Mouse (Mus musculus) hindbrain, postnatal 0 days (tissue): ENCODE data around the gene Tmed5. TPM values are rescaled to one million over a fixed set of nuclear protein-coding genes. Genes with fewer than 3 reads are reported as not detected.
A peak's percentile ranks its signal among the peaks of the same experiment; 100 is the strongest.

Experiments
- ATAC-seq: fragments of 200-750 bp; cut with Nextera tagmentation; 2 replicates; pipeline ENCODE4 v1.8.0; 2017; ENCODE audit warnings: mild to moderate bottlenecking, moderate TSS enrichment, moderate library complexity
- DNase-seq: peaks from one replicate; pipeline ENCODE4 v3.0.0-alpha.2; 2015; ENCODE audit warnings: low spot score
- H3K27ac ChIP-seq: fragments of 300-500 bp; sonication (generic); 2 replicates; pipeline ENCODE4 v1.5.1; 2014; ENCODE audit warnings: mild to moderate bottlenecking
- H3K27me3 ChIP-seq: fragments of 300-500 bp; sonication (generic); 2 replicates; pipeline ENCODE4 v1.6.1; 2014; ENCODE audit warnings: low read length, mixed read lengths; ENCODE audit not compliant: insufficient read depth
- H3K36me3 ChIP-seq: fragments of 300-500 bp; sonication (generic); 2 replicates; pipeline ENCODE4 v1.6.1; 2014; ENCODE audit warnings: low read length, mixed read lengths; ENCODE audit not compliant: insufficient read depth
- H3K4me1 ChIP-seq: fragments of 300-500 bp; sonication (generic); 2 replicates; pipeline ENCODE4 v1.6.1; 2014; ENCODE audit warnings: antibody characterized with exemption, low read length, mixed read lengths; ENCODE audit not compliant: insufficient read depth
- H3K4me2 ChIP-seq: fragments of 300-500 bp; sonication (generic); 2 replicates; pipeline ENCODE4 v1.6.1; 2014; ENCODE audit warnings: low read depth, mild to moderate bottlenecking, low read length, moderate library complexity, mixed read lengths
- H3K4me3 ChIP-seq: fragments of 300-500 bp; sonication (generic); 2 replicates; pipeline ENCODE4 v1.5.1; 2014; ENCODE audit warnings: low read length
- H3K9ac ChIP-seq: fragments of 300-500 bp; sonication (generic); replicated peaks from 2 replicates; pipeline ENCODE4 v1.6.1; 2014; ENCODE audit warnings: mild to moderate bottlenecking, low read length, moderate library complexity, mixed read lengths
- H3K9me3 ChIP-seq: fragments of 300-500 bp; sonication (generic); 2 replicates; pipeline ENCODE4 v1.6.1; 2016; ENCODE audit warnings: low read length, mixed read lengths
- CTCF ChIP-seq: IDR thresholded peaks from 2 replicates; pipeline ENCODE4 v1.5.1; 2016; ENCODE audit warnings: antibody characterized with exemption, control low read depth, low read depth
- WGBS: fragments of 180-500 bp; shearing (Covaris S2); extraction: QIAGEN DNeasy Blood & Tissue Kit; methylation state at CpG from one replicate; pipeline ENCODE4 v1.1.7; 2014; 5-methylcytosine and 5-hydroxymethylcytosine counted together
- polyA plus RNA-seq: library from polyadenylated mRNA; unstranded; fragments of >200 nt; fragmentation: Nextera tagmentation; extraction: Ambion mirVana; gene quantifications from 2 replicates; pipeline ENCODE4 v1.2.1, GENCODE M21; 2015
- total RNA-seq: library from RNA; depleted of rRNA; stranded (reverse); fragments of >200 nt; gene quantifications from 2 replicates; pipeline ENCODE4 v1.2.3, GENCODE M21; 2014; rRNA removed

Gene Tmed5
- total and polyA plus RNA-seq, 2 experiments from 2014 or later = 26.7 to 28.3 TPM

- H3K27ac ChIP-seq = no peak overlapping the region
- no peak overlapping the region for H3K9ac ChIP-seq
- no peak for DNase-seq
- ATAC-seq = no peak
- no peak for TF ChIP-seq CTCF
- peaks cover 4% of the 10 kb centered on the region; the same call in 1 of the 2 replicates for H3K36me3 ChIP-seq
- no peak overlapping the region for H3K4me3 ChIP-seq
- H3K9me3 ChIP-seq = no peaks in the 10 kb centered on the region
- no peak overlapping the region for H3K4me2 ChIP-seq
- no peaks in the 10 kb centered on the region for H3K4me1 ChIP-seq
- H3K27me3 ChIP-seq = no peaks in the 10 kb centered on the region
These were observed 52.8 kb downstream of the Tmed5 start for GRCm38 (mm10) chr5:108079603-108080002.

DNA sequence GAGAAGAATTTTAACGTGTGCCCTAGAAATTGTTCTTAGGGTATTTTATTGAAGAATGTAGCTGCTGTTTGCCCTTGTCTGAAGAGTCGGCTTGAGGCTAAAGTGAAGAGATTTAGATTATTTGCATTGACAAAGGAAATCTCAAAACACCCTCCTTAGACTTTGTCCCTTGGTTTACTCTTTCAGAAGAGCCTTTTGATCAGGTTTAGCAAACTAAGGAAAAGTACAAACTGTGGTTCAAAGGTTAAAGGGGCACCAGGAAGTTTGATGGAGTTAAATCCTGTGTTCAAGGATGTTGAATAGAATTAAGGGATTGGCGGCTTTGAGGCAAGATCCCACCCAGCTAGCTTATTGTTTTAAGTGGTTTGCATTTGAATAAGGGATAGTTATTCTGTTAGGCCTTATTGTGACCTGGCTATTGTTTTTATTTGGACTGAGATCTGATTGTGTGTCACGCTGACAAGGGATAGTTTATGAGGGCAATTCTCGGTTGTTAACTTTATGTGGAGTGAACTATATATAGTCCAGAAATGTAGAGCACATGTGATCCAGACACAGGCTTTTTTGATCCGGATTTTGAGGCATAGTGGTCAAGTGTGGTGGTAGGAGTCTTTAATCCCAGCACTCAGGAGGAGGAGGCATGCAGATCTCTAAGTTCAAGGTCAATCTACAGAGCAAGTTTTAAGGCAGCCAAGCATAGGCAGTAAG is 55.4 kb downstream of the Tmed5 start:
- no peak overlapping the region for H3K4me3 ChIP-seq
- no peak for ATAC-seq
- no peak overlapping the region for H3K4me2 ChIP-seq
- H3K27ac ChIP-seq = no peak overlapping the region
- H3K27me3 ChIP-seq = no peaks in the 10 kb centered on the region
- H3K4me1 ChIP-seq = no peaks in the 10 kb centered on the region
- DNase-seq = no peak
- no peaks in the 10 kb centered on the region for H3K9me3 ChIP-seq
- 65% methylated on average over 6 of the region's 6 CpGs for WGBS
- no peak overlapping the region for H3K9ac ChIP-seq
- H3K36me3 ChIP-seq = peaks cover 5% of the 10 kb centered on the region; the same call in 1 of the 2 replicates
- TF ChIP-seq CTCF = no peak

- peaks cover 5% of the 10 kb centered on the region; the same call in 1 of the 2 replicates for H3K36me3 ChIP-seq
- no peak overlapping the region for H3K4me2 ChIP-seq
- no peak overlapping the region for H3K4me3 ChIP-seq
- no peaks in the 10 kb centered on the region for H3K27me3 ChIP-seq
- no peak for TF ChIP-seq CTCF
- DNase-seq (no peak), ATAC-seq (no peak)
- no peaks in the 10 kb centered on the region for H3K9me3 ChIP-seq
- H3K9ac ChIP-seq = no peak overlapping the region
- H3K27ac ChIP-seq = no peak overlapping the region
- H3K4me1 ChIP-seq = no peaks in the 10 kb centered on the region
These were observed 56.2 kb downstream of the Tmed5 start for GRCm38 (mm10) chr5:108076241-108076640.

DNA sequence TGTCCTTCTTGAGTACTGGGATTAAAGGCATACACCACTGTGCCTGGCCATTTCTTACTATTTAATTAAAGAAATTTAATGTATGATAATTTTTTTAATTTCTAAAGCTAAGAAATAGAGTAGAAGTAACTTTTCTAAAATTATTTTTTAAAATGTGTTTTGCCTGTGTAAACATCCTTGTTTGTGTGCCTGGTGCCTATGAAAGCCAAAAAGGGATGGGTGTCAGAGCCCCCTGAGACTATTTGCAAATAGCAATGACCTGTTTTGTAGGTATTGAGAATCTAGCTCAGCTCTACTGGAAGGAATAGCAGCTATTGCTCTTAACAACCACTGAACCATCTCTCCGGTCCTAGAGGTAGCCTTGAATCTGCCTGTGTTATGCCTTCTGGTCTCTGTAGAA is 60.1 kb downstream of the Tmed5 start:
- WGBS = 89% methylated on average over 1 of the region's 1 CpGs
- ATAC-seq (no peak), DNase-seq (no peak)
- Histone ChIP-seq H3K27me3 (no peaks in the 10 kb centered on the region), H3K27ac (no peak overlapping the region), H3K9ac (no peak overlapping the region), H3K4me2 (no peak overlapping the region), H3K4me1 (no peaks in the 10 kb centered on the region), H3K9me3 (no peaks in the 10 kb centered on the region), H3K36me3 (peaks cover 8% of the 10 kb centered on the region; the same call in 1 of the 2 replicates), H3K4me3 (no peak overlapping the region)
- no peak for TF ChIP-seq CTCF

GRCm38 (mm10) chr5:108065465-108066411 is 66.7 kb downstream of the Tmed5 start, which contains the start of gene Mtf2:
Gene Mtf2, plus strand, starts transcription at chr5:108065674.
- under 1% methylated on average over 59 of the region's 59 CpGs for WGBS
- H3K4me1 ChIP-seq = no peaks in the 10 kb centered on the region
- H3K27me3 ChIP-seq = no peaks in the 10 kb centered on the region
- H3K9me3 ChIP-seq = no peaks in the 10 kb centered on the region
- peak within 1 kb of the TSS; percentile 99 for H3K9ac ChIP-seq
- peak within 1 kb of the TSS; percentile 98 for H3K27ac ChIP-seq
- peak; percentile 46 for TF ChIP-seq CTCF
- H3K4me3 ChIP-seq = peak within 1 kb of the TSS; percentile 89
- peaks cover 3% of the 10 kb centered on the region; the same call in 1 of the 2 replicates for H3K36me3 ChIP-seq
- ATAC-seq (peak; percentile 97), DNase-seq (peak; percentile 99)
- peak within 1 kb of the TSS; percentile 71 for H3K4me2 ChIP-seq

DNA sequence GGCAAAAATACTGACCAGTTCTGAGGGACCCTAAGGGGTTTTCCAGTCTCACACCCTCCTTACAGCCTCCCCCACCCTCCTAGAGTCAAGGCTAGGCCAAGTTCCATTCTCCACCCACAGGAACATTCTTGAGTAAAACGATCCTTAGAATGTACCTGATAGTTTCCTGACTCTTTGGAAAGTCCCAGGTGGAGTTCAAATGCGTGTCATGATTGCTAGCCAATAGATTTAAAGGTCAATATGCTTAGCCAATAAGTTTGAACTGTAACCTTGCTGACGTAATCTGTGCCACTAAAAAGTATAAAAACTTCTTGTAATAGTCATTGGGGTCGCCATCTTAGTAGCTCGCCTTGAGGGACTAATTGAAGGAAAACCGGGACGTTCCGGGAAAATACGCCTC is 72.0 kb downstream of the Tmed5 start:
- no peak overlapping the region for H3K4me2 ChIP-seq
- ATAC-seq (no peak), DNase-seq (no peak)
- H3K4me1 ChIP-seq = no peaks in the 10 kb centered on the region
- TF ChIP-seq CTCF = no peak
- H3K4me3 ChIP-seq = no peak overlapping the region
- H3K36me3 ChIP-seq = no peaks in the 10 kb centered on the region
- WGBS = 94% methylated on average over 9 of the region's 9 CpGs
- no peaks in the 10 kb centered on the region for H3K27me3 ChIP-seq
- no peak overlapping the region for H3K27ac ChIP-seq
- H3K9ac ChIP-seq = no peak overlapping the region
- H3K9me3 ChIP-seq = no peaks in the 10 kb centered on the region

Other genes starting within 250 kb of the Tmed5 start
- gene Rpl5, start 232.1 kb downstream of the Tmed5 start, total RNA-seq = 78.0 and 106 TPM in 2 replicates
- gene Rpl5, start 232.1 kb downstream of the Tmed5 start, polyA plus RNA-seq = 51.7 and 57.8 TPM in 2 replicates
- gene Fam69a, start 145.5 kb downstream of the Tmed5 start, total RNA-seq = 16.4 and 28.8 TPM in 2 replicates
- 73.6 and 79.5 TPM in 2 replicates for gene Fam69a, start 145.5 kb downstream of the Tmed5 start, polyA plus RNA-seq
- 36.0 and 41.4 TPM in 2 replicates for gene Mtf2, start 66.9 kb downstream of the Tmed5 start, total RNA-seq
- gene Mtf2, start 66.9 kb downstream of the Tmed5 start, polyA plus RNA-seq = 48.7 and 55.7 TPM in 2 replicates
- 0.63 and 1.4 TPM in 2 replicates for gene Ccdc18, start 255 bp upstream of the Tmed5 start, total RNA-seq
- 2.2 and 4.1 TPM in 2 replicates for gene Ccdc18, start 255 bp upstream of the Tmed5 start, polyA plus RNA-seq
- gene Dr1, start 136.3 kb upstream of the Tmed5 start, total RNA-seq = 31.8 and 39.4 TPM in 2 replicates
- gene Dr1, start 136.3 kb upstream of the Tmed5 start, polyA plus RNA-seq = 39.7 and 39.9 TPM in 2 replicates
- 4.9 and 7.2 TPM in 2 replicates for gene Pigg, start 180.0 kb upstream of the Tmed5 start, total RNA-seq
- gene Pigg, start 180.0 kb upstream of the Tmed5 start, polyA plus RNA-seq = 2.2 and 2.5 TPM in 2 replicates
- gene Gm42517, start 235.3 kb upstream of the Tmed5 start, total RNA-seq = 93.4 and 97.0 TPM in 2 replicates
- gene Gm42517, start 235.3 kb upstream of the Tmed5 start, polyA plus RNA-seq = 3.8 and 4.5 TPM in 2 replicates